In the genomic region with DNA sequence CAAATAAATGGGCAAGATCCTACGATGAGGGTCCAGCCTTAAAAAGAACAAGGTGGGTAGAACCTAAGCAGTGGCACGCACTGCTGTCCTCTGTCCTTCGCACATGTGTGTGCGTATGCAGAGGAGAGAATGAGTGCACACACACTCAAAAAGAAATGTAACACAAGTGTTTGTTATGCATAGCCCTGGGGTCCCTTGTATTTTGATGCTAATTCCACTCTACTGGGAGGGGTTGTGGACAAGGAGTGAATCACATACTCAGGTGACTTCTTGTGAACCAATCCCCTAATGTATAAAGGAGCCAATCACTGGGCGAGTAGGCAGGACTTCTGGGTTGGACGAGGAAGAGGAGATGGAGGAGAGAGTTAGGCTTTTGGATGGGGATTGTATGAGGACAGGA, we compare ENCODE assay signal across 21 mouse cellular contexts.
"Had no signal": no experiment of that assay in that cellular context is flagged by ENCODE, and none has a peak within 500 bp of the region (broad histone marks: within the 10 kb centered on the region; RNA-seq: fewer than 3 reads in every experiment).

No protein-coding gene starts in this region.

- H3K9me3 ChIP-seq: liver, embryonic 15.5 days; lung, embryonic 15.5 days; midbrain, embryonic 10.5 days; midbrain, embryonic 12.5 days; neural tube, embryonic 12.5 days had no signal

- H3K4me2 ChIP-seq: liver, embryonic 15.5 days; lung, embryonic 15.5 days; midbrain, embryonic 12.5 days; neural tube, embryonic 12.5 days had no signal

- ATAC-seq: liver, postnatal 0 days; lung, postnatal 0 days; midbrain, embryonic 16.5 days had no signal

- H3K4me3 ChIP-seq: liver, embryonic 15.5 days; lung, embryonic 15.5 days; midbrain, embryonic 10.5 days; midbrain, embryonic 12.5 days; neural tube, embryonic 12.5 days had no signal

- DNase-seq: liver, postnatal 0 days; lung, adult 2 months; lung, postnatal 14 days; lung, postnatal 36 days; midbrain, embryonic 14.5 days; retina, postnatal 1 day; right cerebral cortex, adult 18-20 months; right cerebral cortex, postnatal 25 days; right cerebral cortex, postnatal 4 days; spleen, adult 18-20 months; thymus, adult 18-20 months; thymus, postnatal 14 days; thymus, postnatal 36 days had no signal

- H3K27me3 ChIP-seq: liver, embryonic 15.5 days; lung, embryonic 15.5 days; midbrain, embryonic 12.5 days; neural tube, embryonic 12.5 days had no signal

- H3K27ac ChIP-seq: liver, embryonic 15.5 days; lung, embryonic 15.5 days; macrophage; midbrain, embryonic 10.5 days; midbrain, embryonic 12.5 days; neural tube, embryonic 12.5 days had no signal

- H3K36me3 ChIP-seq: liver, embryonic 15.5 days; lung, embryonic 15.5 days; midbrain, embryonic 10.5 days; midbrain, embryonic 12.5 days; neural tube, embryonic 12.5 days had no signal

- H3K9ac ChIP-seq: liver, embryonic 15.5 days; liver, postnatal 0 days; lung, embryonic 15.5 days; midbrain, embryonic 12.5 days; neural tube, embryonic 12.5 days had no signal

- H3K4me1 ChIP-seq: liver, embryonic 15.5 days; midbrain, embryonic 10.5 days; midbrain, embryonic 12.5 days; neural tube, embryonic 12.5 days had no signal
